Mouse (Mus musculus) liver, embryonic 16.5 days (tissue): Measurements from ENCODE around the gene Nfic. TPM values are rescaled to one million over a fixed set of nuclear protein-coding genes. Genes with fewer than 3 reads are reported as not detected.
"Not testable (repeated sequence)": the region's sequence is repeated elsewhere in the genome, so short reads cannot be mapped to it uniquely, and the experiment has no call there.

Experiments used
- ATAC-seq: fragments of 200-750 bp; cut with Nextera tagmentation; 2 replicates; pipeline ENCODE4 v1.8.0; 2017; ENCODE audit warnings: low read depth, mild to moderate bottlenecking, moderate number of reproducible peaks, moderate library complexity
- H3K27ac ChIP-seq: fragments of 300-500 bp; sonication (generic); 2 replicates; pipeline ENCODE4 v1.5.1; 2014; ENCODE audit warnings: mild to moderate bottlenecking, low read length
- H3K27me3 ChIP-seq: fragments of 300-500 bp; sonication (generic); 2 replicates; pipeline ENCODE4 v1.6.1; 2014; ENCODE audit warnings: low read depth, low read length, mixed read lengths; ENCODE audit not compliant: control insufficient read depth, insufficient read depth
- H3K36me3 ChIP-seq: fragments of 300-500 bp; sonication (generic); 2 replicates; pipeline ENCODE4 v1.6.1; 2014; ENCODE audit warnings: mild to moderate bottlenecking; ENCODE audit not compliant: control insufficient read depth, insufficient read depth
- H3K4me1 ChIP-seq: fragments of 300-500 bp; sonication (generic); 2 replicates; pipeline ENCODE4 v1.6.1; 2014; ENCODE audit warnings: low read depth, low read length, mixed read lengths; ENCODE audit not compliant: control insufficient read depth
- H3K4me2 ChIP-seq: fragments of 300-500 bp; sonication (generic); 2 replicates; pipeline ENCODE4 v1.6.1; 2014; ENCODE audit warnings: low read depth, low read length, mixed read lengths
- H3K4me3 ChIP-seq: fragments of 300-500 bp; sonication (generic); 2 replicates; pipeline ENCODE4 v1.5.1; 2014; ENCODE audit warnings: low read depth, mild to moderate bottlenecking, low read length
- H3K9ac ChIP-seq: fragments of 300-500 bp; sonication (generic); 2 replicates; pipeline ENCODE4 v1.6.1; 2014; ENCODE audit warnings: low read depth, low read length
- H3K9me3 ChIP-seq: fragments of 300-500 bp; sonication (generic); replicated peaks from 2 replicates; pipeline ENCODE4 v1.6.1; 2016; ENCODE audit warnings: low read length; ENCODE audit not compliant: control insufficient read depth
- WGBS: fragments of 180-500 bp; shearing (Covaris S2); extraction: QIAGEN DNeasy Blood & Tissue Kit; methylation state at CpG from one replicate; pipeline ENCODE4 v1.1.7; 2014; ENCODE audit not compliant: insufficient replicate concordance; 5-methylcytosine and 5-hydroxymethylcytosine counted together
- polyA plus RNA-seq: library from polyadenylated mRNA; unstranded; fragments of >200 nt; fragmentation: Nextera tagmentation; extraction: Ambion mirVana; gene quantifications from 2 replicates; pipeline ENCODE4 v1.2.1, GENCODE M21; 2015

Gene Nfic
- polyA plus RNA-seq, 1 experiment from 2014 or later: 12.0 TPM

- Histone ChIP-seq H3K4me1 (peaks cover 3% of the 10 kb centered on the region), H3K27me3 (peaks cover 91% of the 10 kb centered on the region), H3K27ac (no peak overlapping the region), H3K4me2 (no peak overlapping the region), H3K9me3 (no peaks in the 10 kb centered on the region), H3K36me3 (no peaks in the 10 kb centered on the region), H3K4me3 (no peak overlapping the region), H3K9ac (no peak overlapping the region)
- WGBS: 79% methylated on average over 8 of the region's 8 CpGs
- ATAC-seq: no peak
Measured at GRCm38 (mm10) chr10:81457624-81458023, 2.2 kb upstream of the Nfic start.

GRCm38 (mm10) chr10:81456983-81457563 is 1.6 kb upstream of the Nfic start:
- peaks cover 91% of the 10 kb centered on the region for H3K27me3 ChIP-seq
- ATAC-seq: no peak; the same call in 1 of the 2 replicates

GRCm38 (mm10) chr10:81454106-81454505 is 1.3 kb downstream of the Nfic start:
- WGBS: 36% methylated on average over 2 of the region's 2 CpGs
- no peaks in the 10 kb centered on the region; the same call in 1 of the 2 replicates for H3K4me1 ChIP-seq
- no peak overlapping the region for H3K4me3 ChIP-seq
- no peak overlapping the region for H3K4me2 ChIP-seq
- peaks cover 77% of the 10 kb centered on the region for H3K27me3 ChIP-seq
- no peaks in the 10 kb centered on the region for H3K9me3 ChIP-seq
- H3K36me3 ChIP-seq: no peaks in the 10 kb centered on the region
- H3K9ac ChIP-seq: no peak overlapping the region
- ATAC-seq: no peak
- H3K27ac ChIP-seq: no peak overlapping the region

More at GRCm38 (mm10) chr10:81456983-81457563, 1.6 kb upstream of the Nfic start:
- Histone ChIP-seq H3K4me3 (no peak overlapping the region), H3K4me1 (peaks cover 3% of the 10 kb centered on the region), H3K9ac (no peak overlapping the region), H3K9me3 (no peaks in the 10 kb centered on the region), H3K4me2 (no peak overlapping the region), H3K27ac (no peak overlapping the region), H3K36me3 (no peaks in the 10 kb centered on the region)
- WGBS: 16% methylated on average over 12 of the region's 12 CpGs

- WGBS: 4% methylated on average over 14 of the region's 14 CpGs
- no peaks in the 10 kb centered on the region for H3K9me3 ChIP-seq
- H3K4me1 ChIP-seq: no peaks in the 10 kb centered on the region; the same call in 1 of the 2 replicates
- no peak overlapping the region for H3K27ac ChIP-seq
- H3K4me2 ChIP-seq: no peak overlapping the region
- H3K4me3 ChIP-seq: no peak overlapping the region
- no peak for ATAC-seq
- H3K27me3 ChIP-seq: peaks cover 69% of the 10 kb centered on the region
- no peak overlapping the region for H3K9ac ChIP-seq
- H3K36me3 ChIP-seq: no peaks in the 10 kb centered on the region
Measured at GRCm38 (mm10) chr10:81452947-81453288, 2.5 kb downstream of the Nfic start.

- Histone ChIP-seq H3K9me3 (no peaks in the 10 kb centered on the region), H3K36me3 (no peaks in the 10 kb centered on the region), H3K9ac (no peak overlapping the region), H3K27ac (no peak overlapping the region), H3K4me2 (no peak overlapping the region), H3K4me3 (no peak overlapping the region), H3K4me1 (no peaks in the 10 kb centered on the region; the same call in 1 of the 2 replicates), H3K27me3 (peaks cover 64% of the 10 kb centered on the region)
- 7% methylated on average over 36 of the region's 36 CpGs for WGBS
- ATAC-seq: no peak
Measured at GRCm38 (mm10) chr10:81452237-81452946, 3.0 kb downstream of the Nfic start.

- Histone ChIP-seq H3K9ac (no peak overlapping the region), H3K9me3 (no peaks in the 10 kb centered on the region), H3K4me2 (no peak overlapping the region), H3K4me3 (no peak overlapping the region), H3K27me3 (peaks cover 56% of the 10 kb centered on the region), H3K27ac (no peak overlapping the region), H3K36me3 (no peaks in the 10 kb centered on the region), H3K4me1 (no peaks in the 10 kb centered on the region)
- WGBS: 42% methylated on average over 6 of the region's 6 CpGs
- ATAC-seq: no peak
Measured at GRCm38 (mm10) chr10:81451365-81451745, 4.1 kb downstream of the Nfic start.

GRCm38 (mm10) chr10:81450641-81451364 is 4.6 kb downstream of the Nfic start:
- no peak overlapping the region for H3K27ac ChIP-seq
- peaks cover 52% of the 10 kb centered on the region for H3K27me3 ChIP-seq
- H3K36me3 ChIP-seq: no peaks in the 10 kb centered on the region
- no peaks in the 10 kb centered on the region for H3K4me1 ChIP-seq
- H3K9me3 ChIP-seq: no peaks in the 10 kb centered on the region
- no peak for ATAC-seq
- no peak overlapping the region for H3K4me3 ChIP-seq
- no peak overlapping the region for H3K9ac ChIP-seq
- 42% methylated on average over 9 of the region's 9 CpGs for WGBS
- H3K4me2 ChIP-seq: no peak overlapping the region

GRCm38 (mm10) chr10:81450140-81450539 is 5.3 kb downstream of the Nfic start:
- ATAC-seq: peak; percentile 55
- Histone ChIP-seq H3K27ac (no peak overlapping the region), H3K9ac (no peak overlapping the region), H3K9me3 (no peaks in the 10 kb centered on the region), H3K27me3 (peaks cover 46% of the 10 kb centered on the region), H3K4me3 (no peak overlapping the region), H3K36me3 (no peaks in the 10 kb centered on the region), H3K4me1 (no peaks in the 10 kb centered on the region), H3K4me2 (no peak overlapping the region)
- WGBS: under 1% methylated on average over 7 of the region's 7 CpGs

GRCm38 (mm10) chr10:81445516-81445915 is 9.9 kb downstream of the Nfic start:
- not testable (repeated sequence) for H3K36me3 ChIP-seq, H3K4me1 ChIP-seq, H3K27ac ChIP-seq, ATAC-seq, H3K9ac ChIP-seq, H3K4me2 ChIP-seq, H3K27me3 ChIP-seq, H3K9me3 ChIP-seq, H3K4me3 ChIP-seq
- 21% methylated on average over 2 of the region's 2 CpGs for WGBS
